Mouse (Mus musculus): ENCODE data around the gene Mobp. TPM values are rescaled to one million over a fixed set of nuclear protein-coding genes. Genes with fewer than 3 reads are reported as not detected.
"Not testable (repeated sequence)": the region's sequence is repeated elsewhere in the genome, so short reads cannot be mapped to it uniquely, and the experiment has no call there.

Gene Mobp
- total RNA-seq (2021) (under 1 TPM in 1 of 2 experiments, not detected in 1; 0.41 TPM), polyA plus RNA-seq (2012; rRNA removed) (not detected in 2 replicates)
- long read RNA-seq, result 0 reads

GRCm38 (mm10) chr9:120149222-120149828 is at the start of gene Mobp:
Gene Mobp (plus strand): TSS chr9:120149707.
- no peak for DNase-seq

GRCm38 (mm10) chr9:120101165-120101564 is 48.3 kb upstream of the Mobp start:
- no peak for DNase-seq

GRCm38 (mm10) chr9:120108953-120109352 is 40.6 kb upstream of the Mobp start:
- not testable (repeated sequence) for DNase-seq

GRCm38 (mm10) chr9:120110211-120111018 is 39.1 kb upstream of the Mobp start, which contains the start of gene Slc25a38:
Gene Slc25a38 (plus strand): TSS chr9:120110374.
- peak; percentile 97 for DNase-seq

GRCm38 (mm10) chr9:120111156-120111945 is 38.2 kb upstream of the Mobp start:
- no peak for DNase-seq

- DNase-seq, result no peak
These were observed 37.0 kb upstream of the Mobp start for GRCm38 (mm10) chr9:120112472-120112871.

- no peak for DNase-seq
These were observed 36.1 kb upstream of the Mobp start for GRCm38 (mm10) chr9:120113456-120113855.

- DNase-seq, result no peak
These were observed 35.3 kb upstream of the Mobp start for GRCm38 (mm10) chr9:120114051-120114788.

GRCm38 (mm10) chr9:120114789-120115151 is 34.7 kb upstream of the Mobp start:
- DNase-seq, result no peak

GRCm38 (mm10) chr9:120115580-120115979 is 33.9 kb upstream of the Mobp start:
- DNase-seq, result no peak

GRCm38 (mm10) chr9:120116184-120116624 is 33.3 kb upstream of the Mobp start:
- DNase-seq, result no peak

- DNase-seq, result no peak
These were observed 31.3 kb upstream of the Mobp start for GRCm38 (mm10) chr9:120118212-120118611.

GRCm38 (mm10) chr9:120120503-120120902 is 29.0 kb upstream of the Mobp start:
- no peak for DNase-seq

GRCm38 (mm10) chr9:120126868-120127267 is 22.6 kb upstream of the Mobp start:
- DNase-seq, result no peak

GRCm38 (mm10) chr9:120127538-120128251 is 21.8 kb upstream of the Mobp start, which contains the start of gene Rpsa:
Gene Rpsa (plus strand): TSS chr9:120127689.
- DNase-seq, result peak; percentile 98

- no peak for DNase-seq
These were observed 20.2 kb upstream of the Mobp start for GRCm38 (mm10) chr9:120129276-120129675.

GRCm38 (mm10) chr9:120131784-120132288 is 17.7 kb upstream of the Mobp start:
- DNase-seq, result no peak

GRCm38 (mm10) chr9:120132980-120133754 is 16.3 kb upstream of the Mobp start:
- no peak for DNase-seq

GRCm38 (mm10) chr9:120133755-120134475 is 15.6 kb upstream of the Mobp start:
- no peak for DNase-seq

All from adrenal gland, adult 2 months (tissue).